Mouse (Mus musculus) ES-E14 (cell line): ENCODE results near the gene Adamts8.

Experiments
- CHD2 ChIP-seq: IDR thresholded peaks from 2 replicates; pipeline ENCODE4 v1.6.1; 2014; ENCODE audit warnings: mild to moderate bottlenecking, low read depth, low read length, inconsistent platforms
- HCFC1 ChIP-seq: IDR thresholded peaks from 2 replicates; pipeline ENCODE4 v1.6.1; 2012; ENCODE audit warnings: low read length, inconsistent platforms, borderline replicate concordance; ENCODE audit not compliant: insufficient read depth
- MAFK ChIP-seq: IDR thresholded peaks from 2 replicates; pipeline ENCODE4 v1.6.1; 2014; ENCODE audit warnings: mild to moderate bottlenecking, low read depth, low read length, inconsistent platforms; ENCODE audit not compliant: insufficient read depth

DNA sequence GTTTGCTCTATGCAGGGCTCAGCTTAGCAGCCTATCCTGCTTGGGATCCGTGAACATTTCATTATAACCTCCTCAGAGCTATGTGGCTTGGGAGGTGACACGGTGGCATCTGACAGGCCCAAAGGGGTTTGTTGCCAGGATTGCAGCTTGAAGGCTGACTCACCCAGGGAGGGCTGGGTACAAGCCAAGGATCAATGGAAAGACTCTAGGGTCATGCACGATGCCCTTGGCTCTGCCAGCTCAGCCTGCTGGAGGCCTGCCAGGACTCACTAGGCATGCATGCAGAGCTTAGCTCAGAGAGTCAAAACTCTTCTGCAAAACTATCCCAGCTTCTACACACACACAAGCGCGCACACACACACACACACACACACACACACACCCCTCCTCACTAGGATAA is 45.6 kb upstream of the Adamts8 start:
- TF ChIP-seq MAFK (no peak), CHD2 (no peak), HCFC1 (no peak)
